Mouse (Mus musculus) granulocyte monocyte progenitor cell, adult 5-6 weeks (primary cell): Measurements from ENCODE around the gene Ap1m2. TPM values are rescaled to one million over a fixed set of nuclear protein-coding genes. Genes with fewer than 3 reads are reported as not detected.
"Not testable (repeated sequence)": the region's sequence is repeated elsewhere in the genome, so short reads cannot be mapped to it uniquely, and the experiment has no call there.

ENCODE experiments used
- ATAC-seq: replicated peaks from 2 replicates; pipeline ENCODE4 v1.8.0; 2016; ENCODE audit warnings: mild to moderate bottlenecking, moderate TSS enrichment, inconsistent platforms; ENCODE audit not compliant: poor library complexity, severe bottlenecking
- total RNA-seq, 2 experiments: library from RNA; stranded (forward) in 1 of 2; stranded (reverse) in 1 of 2; fragments of 200-712, 200-1000 nt in 1 of 2; fragments of >200 nt in 1 of 2; fragmentation: Nextera tagmentation in 1 of 2; gene quantifications; 2 replicates each; pipeline ENCODE4 v1.2.3; 2014 to 2017

Gene Ap1m2
- total RNA-seq, 2 experiments from 2014 or later = 0.10 to 2.5 TPM

DNA sequence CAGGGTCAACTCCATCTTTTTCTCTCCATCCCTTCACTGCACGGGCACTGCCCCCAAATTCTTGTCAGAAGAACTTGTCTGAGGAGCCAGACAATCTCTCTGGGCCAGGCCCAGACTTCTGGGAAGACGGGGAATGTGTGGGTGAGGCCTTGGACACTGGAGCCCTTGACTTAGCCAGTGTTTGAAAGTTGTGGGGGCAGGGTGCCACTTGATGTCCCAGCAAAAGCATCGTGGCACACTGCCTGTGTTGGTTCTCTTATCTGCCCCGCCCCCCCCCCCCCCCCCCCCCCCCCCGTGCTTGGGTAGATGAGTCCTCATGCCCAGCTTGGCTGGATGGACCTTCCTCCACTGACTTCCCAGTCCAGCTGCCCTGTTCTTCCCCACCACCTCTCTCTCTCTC is 16.9 kb upstream of the Ap1m2 start:
- ATAC-seq = no peak

DNA sequence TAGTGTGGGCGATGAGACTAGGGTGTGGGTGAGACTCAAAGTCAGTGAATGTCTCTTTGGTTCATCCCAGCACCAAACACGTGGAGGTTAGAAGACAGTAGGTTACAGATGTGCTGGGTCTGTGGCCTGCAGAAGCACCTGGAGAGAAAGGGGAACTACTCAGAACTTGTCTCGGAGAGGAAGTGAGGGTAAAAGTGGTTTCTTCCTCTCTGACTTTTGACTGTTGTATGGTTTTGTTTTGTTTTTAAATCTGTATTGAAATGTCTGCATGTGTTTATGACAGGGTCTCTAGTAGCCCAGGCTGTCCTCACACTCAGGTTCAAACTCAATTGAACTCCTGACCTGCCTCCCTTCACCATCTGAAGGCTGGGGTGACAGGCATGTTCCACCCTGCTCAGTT is 15.9 kb upstream of the Ap1m2 start:
- ATAC-seq = peak; percentile 58

GRCm38 (mm10) chr9:21327569-21327968 is 15.4 kb upstream of the Ap1m2 start:
- ATAC-seq = peak; percentile 29

DNA sequence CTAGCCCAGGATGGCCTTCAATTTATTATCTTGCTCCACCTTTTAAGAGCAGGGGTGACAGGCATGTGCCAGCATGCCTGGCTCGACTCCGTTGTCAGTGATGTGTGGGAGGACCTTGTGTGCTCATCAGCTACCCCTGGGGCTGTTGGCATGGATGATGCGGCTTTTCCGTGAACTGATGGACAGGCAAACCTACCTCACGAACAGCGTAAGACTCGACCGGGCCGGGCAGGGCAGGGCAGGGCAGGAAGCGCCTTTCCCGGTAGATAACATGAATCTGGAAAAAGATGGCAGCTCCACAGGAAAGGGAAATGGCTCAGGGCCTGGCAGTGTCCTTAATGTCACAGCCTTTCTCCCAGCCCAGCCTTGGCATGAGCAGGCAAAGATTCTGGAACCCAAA is 12.1 kb upstream of the Ap1m2 start:
- no peak for ATAC-seq

GRCm38 (mm10) chr9:21322917-21323297 is 10.8 kb upstream of the Ap1m2 start:
- not testable (repeated sequence) for ATAC-seq

- no peak for ATAC-seq
Measured at GRCm38 (mm10) chr9:21322211-21322916, 10.2 kb upstream of the Ap1m2 start.

GRCm38 (mm10) chr9:21321513-21321835 is 9.3 kb upstream of the Ap1m2 start:
- ATAC-seq = peak; percentile 60

GRCm38 (mm10) chr9:21320619-21321512 is 8.7 kb upstream of the Ap1m2 start, which contains the start of gene Slc44a2:
Gene Slc44a2 (plus strand): TSS chr9:21320698.
- ATAC-seq = peak; percentile 69

GRCm38 (mm10) chr9:21320280-21320618 is 8.1 kb upstream of the Ap1m2 start:
- no peak for ATAC-seq

DNA sequence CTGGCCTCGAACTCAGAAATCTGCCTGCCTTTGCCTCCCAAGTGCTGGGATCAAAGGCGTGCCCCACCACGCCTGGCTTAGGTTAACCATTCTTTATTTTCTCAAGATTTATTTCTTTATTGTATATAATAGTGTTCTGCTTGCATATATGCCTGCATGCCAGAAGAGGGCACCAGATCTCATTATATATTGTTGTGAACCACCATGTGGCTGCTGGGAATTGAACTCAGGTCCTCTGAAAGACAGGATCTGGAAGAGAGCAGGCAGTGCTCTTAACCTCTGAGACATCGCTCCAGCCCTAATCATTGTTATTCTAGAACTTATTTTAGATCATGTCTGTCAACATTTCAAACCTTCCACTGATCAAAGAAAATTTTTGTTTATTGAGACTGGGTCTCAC is 7.4 kb upstream of the Ap1m2 start:
- ATAC-seq = no peak

DNA sequence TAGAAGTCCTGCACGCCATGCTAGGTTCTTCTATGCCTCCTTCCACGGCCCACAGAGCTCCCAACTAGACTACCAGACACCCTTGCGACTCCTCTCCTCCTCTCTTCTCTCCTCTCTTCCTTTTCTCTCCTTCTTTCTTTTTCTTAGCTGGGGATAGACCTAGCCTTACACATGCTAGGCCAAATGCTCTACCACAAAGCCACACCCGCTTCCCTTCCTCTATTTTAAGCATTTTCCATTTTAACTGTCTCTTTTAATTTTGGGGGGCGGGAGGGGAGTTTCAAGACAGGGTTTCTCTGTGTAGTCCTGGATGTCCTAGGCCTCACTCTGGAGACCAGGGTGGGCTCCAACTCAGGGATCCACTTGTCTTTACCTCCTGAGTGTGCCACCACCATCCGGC is 6.7 kb upstream of the Ap1m2 start:
- no peak for ATAC-seq

GRCm38 (mm10) chr9:21316696-21317095 is 4.6 kb upstream of the Ap1m2 start:
- ATAC-seq = peak; percentile 79

- no peak for ATAC-seq
Measured at GRCm38 (mm10) chr9:21315421-21315820, 3.3 kb upstream of the Ap1m2 start.

- no peak for ATAC-seq
Measured at GRCm38 (mm10) chr9:21314367-21315140, 2.4 kb upstream of the Ap1m2 start.

GRCm38 (mm10) chr9:21313394-21313793 is 1.3 kb upstream of the Ap1m2 start:
- ATAC-seq = peak; percentile 67

GRCm38 (mm10) chr9:21311695-21312094 is 442 bp downstream of the Ap1m2 start:
- ATAC-seq = no peak

DNA sequence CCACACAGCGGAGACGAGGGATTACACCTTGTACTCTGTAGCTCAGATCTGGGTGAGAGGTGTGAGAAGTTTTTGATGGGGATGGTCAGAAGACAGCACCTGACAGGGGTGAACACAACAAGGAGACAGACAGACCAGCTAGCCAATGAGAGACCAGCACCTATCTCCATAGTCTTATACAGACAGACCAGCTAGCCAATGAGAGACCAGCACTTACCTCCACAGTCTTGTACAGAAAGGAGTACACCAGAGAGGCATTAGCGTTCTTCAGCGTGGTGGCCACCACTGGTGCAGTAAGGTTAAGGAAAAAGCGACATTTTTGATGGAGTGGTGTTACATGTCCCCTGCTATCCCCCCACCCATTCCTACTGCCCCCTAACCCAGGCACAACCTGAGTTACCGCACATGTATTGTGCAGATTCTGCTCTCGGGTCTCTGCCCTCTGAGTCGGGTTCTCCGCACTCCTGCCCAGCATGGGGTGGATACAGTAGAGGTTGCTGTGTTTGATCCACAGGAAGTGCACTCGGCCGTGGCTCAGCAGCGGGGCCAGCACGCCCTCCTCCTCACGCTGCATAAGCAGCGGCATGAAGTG is 2.9 kb downstream of the Ap1m2 start:
- peak; percentile 63 for ATAC-seq

DNA sequence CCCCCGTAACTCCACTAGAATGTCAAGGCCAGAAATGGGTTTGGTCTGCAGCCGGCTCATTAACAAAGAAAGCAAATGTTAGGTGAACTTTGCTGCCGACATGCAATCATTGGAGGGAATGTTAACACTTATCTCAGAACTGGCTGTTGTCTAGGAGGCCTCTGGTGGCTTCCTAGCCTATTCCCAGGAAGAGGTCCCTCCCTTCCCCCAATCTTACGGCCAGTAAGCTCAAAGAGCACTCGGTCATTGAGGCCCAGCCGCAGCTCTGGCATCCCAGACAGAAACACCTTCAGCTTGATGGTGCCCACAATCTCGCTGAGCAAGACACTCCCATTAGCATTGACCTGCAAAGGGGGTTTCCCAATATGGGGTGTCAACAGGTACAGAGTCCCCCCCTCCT is 7.1 kb downstream of the Ap1m2 start:
- no peak for ATAC-seq

DNA sequence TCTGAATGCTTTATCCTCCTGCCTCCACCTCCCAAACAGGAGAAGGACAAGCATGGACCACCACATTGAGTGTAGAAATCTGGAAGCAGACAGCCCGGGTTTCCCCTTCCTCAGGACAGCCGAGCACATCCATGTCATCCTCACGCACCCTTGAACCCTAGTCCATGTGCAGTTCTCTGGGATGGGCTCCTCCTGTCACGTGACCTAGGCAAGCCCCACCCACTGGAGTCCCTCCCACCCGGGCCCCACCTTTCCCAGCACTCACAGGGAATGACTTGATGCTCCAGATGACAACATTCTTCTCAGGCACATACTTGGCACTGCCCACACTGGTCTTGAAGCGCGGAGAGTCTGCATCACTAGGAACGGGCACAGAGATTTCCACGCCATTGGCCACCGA is 13.1 kb downstream of the Ap1m2 start:
- no peak for ATAC-seq

GRCm38 (mm10) chr9:21292271-21292670 is 19.9 kb downstream of the Ap1m2 start:
- no peak for ATAC-seq

GRCm38 (mm10) chr9:21291868-21292267 is 20.3 kb downstream of the Ap1m2 start:
- ATAC-seq = not testable (repeated sequence)
